Mouse (Mus musculus) hindbrain, embryonic 12.5 days (tissue): Measurements from ENCODE around the gene Tfcp2l1. TPM values are rescaled to one million over a fixed set of nuclear protein-coding genes. Genes with fewer than 3 reads are reported as not detected.
"Not testable (repeated sequence)": the region's sequence is repeated elsewhere in the genome, so short reads cannot be mapped to it uniquely, and the experiment has no call there.

Source experiments
- ATAC-seq: fragments of 200-750 bp; cut with Nextera tagmentation; 2 replicates; pipeline ENCODE4 v1.8.0; 2017; ENCODE audit warnings: moderate TSS enrichment; ENCODE audit not compliant: low FRiP score
- H3K27ac ChIP-seq: fragments of 300-500 bp; sonication (generic); 2 replicates; pipeline ENCODE4 v1.5.1; 2016; ENCODE audit warnings: mild to moderate bottlenecking
- H3K27me3 ChIP-seq: fragments of 300-500 bp; sonication (generic); 2 replicates; pipeline ENCODE4 v1.6.1; 2016; ENCODE audit warnings: mild to moderate bottlenecking
- H3K36me3 ChIP-seq: fragments of 300-500 bp; sonication (generic); 2 replicates; pipeline ENCODE4 v1.6.1; 2016; ENCODE audit warnings: mild to moderate bottlenecking
- H3K4me1 ChIP-seq: fragments of 300-500 bp; sonication (generic); 2 replicates; pipeline ENCODE4 v1.6.1; 2016
- H3K4me2 ChIP-seq: fragments of 300-500 bp; sonication (generic); replicated peaks from 2 replicates; pipeline ENCODE4 v1.6.1; 2016; ENCODE audit warnings: mild to moderate bottlenecking
- H3K4me3 ChIP-seq: fragments of 300-500 bp; sonication (generic); 2 replicates; pipeline ENCODE4 v1.5.1; 2016; ENCODE audit warnings: mild to moderate bottlenecking
- H3K9ac ChIP-seq: fragments of 300-500 bp; sonication (generic); 2 replicates; pipeline ENCODE4 v1.6.1; 2016; ENCODE audit warnings: mild to moderate bottlenecking, moderate library complexity
- H3K9me3 ChIP-seq: fragments of 300-500 bp; sonication (generic); replicated peaks from 2 replicates; pipeline ENCODE4 v1.6.1; 2016; ENCODE audit warnings: mild to moderate bottlenecking
- WGBS: fragments of 180-500 bp; shearing (Covaris S2); methylation state at CpG from one replicate; pipeline ENCODE4 v1.1.7; 2016; 5-methylcytosine and 5-hydroxymethylcytosine counted together
- polyA plus RNA-seq: library from polyadenylated mRNA; unstranded; fragments of >200 nt; fragmentation: Nextera tagmentation; extraction: Ambion mirVana; gene quantifications from 2 replicates; pipeline ENCODE4 v1.2.1, GENCODE M21; 2016

Tfcp2l1 gene
- 0.09 and 0.26 TPM in 2 replicates for polyA plus RNA-seq

DNA sequence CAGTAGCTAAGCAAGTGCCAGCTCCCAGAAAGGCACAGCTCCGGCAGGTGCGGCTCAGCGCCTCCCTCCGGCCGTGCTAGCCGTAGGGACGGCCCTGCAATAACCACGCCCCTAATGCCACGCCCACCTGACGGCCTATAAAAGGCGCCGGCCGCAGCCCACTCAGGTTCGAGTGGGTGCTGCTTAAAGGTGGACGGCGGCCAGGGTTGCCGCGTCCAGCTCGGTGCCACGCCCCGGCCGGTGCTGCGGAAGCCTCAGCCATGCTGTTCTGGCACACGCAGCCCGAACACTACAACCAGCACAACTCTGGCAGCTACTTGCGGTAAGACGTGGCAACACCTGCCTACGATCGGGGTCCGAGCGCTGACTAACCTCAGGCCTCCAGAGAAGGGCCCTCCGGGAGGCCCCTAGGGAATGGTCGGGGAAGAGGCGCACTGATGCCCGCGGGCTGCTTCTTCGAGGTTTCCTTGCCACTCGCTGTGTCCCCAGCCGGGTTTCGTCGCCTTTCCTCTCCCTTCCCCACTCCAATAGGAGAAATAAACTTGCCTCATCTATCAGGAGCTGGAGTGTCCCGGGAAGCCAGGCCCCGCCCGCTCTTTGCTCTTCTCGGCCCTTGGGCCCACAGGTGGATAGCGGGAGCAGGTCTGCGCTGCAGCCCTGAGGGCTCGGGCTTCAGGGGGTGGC is at the start of gene Tfcp2l1:
Gene Tfcp2l1, plus strand, starts transcription at position 165 of the 684 bp plus-strand sequence.
- H3K9me3 ChIP-seq = no peaks in the 10 kb centered on the region
- peak; percentile 85 for ATAC-seq
- H3K27me3 ChIP-seq = peaks cover 30% of the 10 kb centered on the region

DNA sequence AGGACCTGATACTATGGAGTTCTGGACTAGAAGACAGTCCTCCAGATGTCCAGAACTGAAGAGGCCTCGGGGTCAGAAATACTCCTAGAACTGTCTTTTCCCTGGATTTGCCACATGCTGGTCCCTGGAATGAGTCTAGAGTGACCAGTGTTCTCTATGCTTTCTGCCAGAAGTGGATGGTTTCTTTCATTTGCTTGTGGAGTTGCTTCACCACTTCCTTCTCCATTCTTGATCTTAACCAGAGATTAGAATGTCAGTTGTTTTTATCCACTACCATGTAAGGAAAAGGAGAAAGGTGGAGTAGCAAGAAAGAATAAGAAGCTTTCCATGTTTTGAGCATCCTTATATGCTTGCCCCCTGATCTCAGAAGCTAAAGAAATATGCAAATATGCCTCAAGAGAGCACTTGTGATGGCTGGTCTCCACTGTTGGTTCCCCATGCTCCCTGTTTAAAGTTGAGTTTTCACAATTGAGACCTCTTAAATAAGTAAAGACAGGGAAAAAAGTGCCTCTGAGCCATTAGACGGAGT is 47.5 kb upstream of the Tfcp2l1 start:
- no peak overlapping the region for H3K4me2 ChIP-seq
- H3K27me3 ChIP-seq = no peaks in the 10 kb centered on the region
- peaks cover 57% of the 10 kb centered on the region for H3K36me3 ChIP-seq
- no peaks in the 10 kb centered on the region for H3K4me1 ChIP-seq
- H3K9me3 ChIP-seq = no peaks in the 10 kb centered on the region
- no peak overlapping the region for H3K27ac ChIP-seq
- no peak overlapping the region for H3K4me3 ChIP-seq
- ATAC-seq = no peak
- H3K9ac ChIP-seq = no peak overlapping the region
- 89% methylated on average over 2 of the region's 2 CpGs for WGBS

More for the DNA sequence above, at the start of gene Tfcp2l1:
- Histone ChIP-seq H3K4me1 (peaks cover 11% of the 10 kb centered on the region), H3K4me3 (peak within 1 kb of the TSS; percentile 46), H3K9ac (peak within 1 kb of the TSS; percentile 51; the same call in 1 of the 2 replicates), H3K4me2 (peak within 1 kb of the TSS; percentile 95), H3K27ac (no peak within 1 kb of the TSS), H3K36me3 (no peaks in the 10 kb centered on the region)
- under 1% methylated on average over 47 of the region's 48 CpGs for WGBS

DNA sequence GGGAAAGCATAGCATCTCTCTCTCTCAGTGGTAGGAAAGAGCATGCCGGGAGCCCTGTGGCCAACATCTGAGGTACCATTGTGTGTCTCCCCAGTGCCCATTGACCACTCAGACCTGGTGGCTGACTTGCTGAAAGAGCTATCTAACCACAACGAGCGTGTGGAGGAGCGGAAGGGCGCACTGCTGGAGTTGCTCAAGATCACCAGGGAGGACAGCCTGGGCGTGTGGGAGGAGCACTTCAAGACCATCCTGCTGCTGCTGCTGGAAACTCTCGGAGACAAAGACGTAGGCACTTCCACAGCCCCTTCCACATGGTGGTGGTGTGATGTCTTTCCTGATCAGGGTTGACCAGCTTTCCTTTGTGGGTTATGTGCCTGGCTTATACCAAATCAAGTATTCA is 46.6 kb upstream of the Tfcp2l1 start:
- no peaks in the 10 kb centered on the region for H3K9me3 ChIP-seq
- ATAC-seq = no peak
- H3K27ac ChIP-seq = no peak overlapping the region
- H3K4me1 ChIP-seq = no peaks in the 10 kb centered on the region
- no peak overlapping the region for H3K9ac ChIP-seq
- H3K36me3 ChIP-seq = peaks cover 49% of the 10 kb centered on the region
- H3K27me3 ChIP-seq = no peaks in the 10 kb centered on the region
- WGBS = 91% methylated on average over 8 of the region's 8 CpGs
- no peak overlapping the region for H3K4me2 ChIP-seq
- no peak overlapping the region for H3K4me3 ChIP-seq

DNA sequence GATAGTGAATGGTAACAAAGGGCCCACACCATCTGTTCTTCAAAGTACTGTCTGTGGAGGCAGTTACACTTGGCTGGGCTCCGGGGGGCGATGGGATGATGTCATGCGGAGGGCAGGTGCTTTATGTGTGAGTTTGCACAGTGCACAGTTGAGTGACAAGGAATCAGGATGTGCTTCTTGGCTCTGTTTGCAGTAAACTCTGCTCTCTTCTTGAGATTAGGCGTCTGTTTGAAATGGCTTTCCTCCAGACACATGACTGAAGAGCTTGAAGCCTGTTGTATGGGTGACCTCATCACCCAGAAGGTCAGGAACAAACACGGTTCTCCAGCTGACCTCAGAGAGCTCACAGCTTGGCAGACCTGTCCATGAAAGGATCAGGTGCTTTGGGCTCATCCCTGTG is 38.0 kb upstream of the Tfcp2l1 start:
- Histone ChIP-seq H3K27me3 (no peaks in the 10 kb centered on the region), H3K27ac (no peak overlapping the region), H3K4me2 (no peak overlapping the region), H3K4me3 (no peak overlapping the region), H3K4me1 (no peaks in the 10 kb centered on the region), H3K36me3 (peaks cover 54% of the 10 kb centered on the region), H3K9me3 (no peaks in the 10 kb centered on the region), H3K9ac (no peak overlapping the region)
- no peak for ATAC-seq
- 86% methylated on average over 5 of the region's 5 CpGs for WGBS

DNA sequence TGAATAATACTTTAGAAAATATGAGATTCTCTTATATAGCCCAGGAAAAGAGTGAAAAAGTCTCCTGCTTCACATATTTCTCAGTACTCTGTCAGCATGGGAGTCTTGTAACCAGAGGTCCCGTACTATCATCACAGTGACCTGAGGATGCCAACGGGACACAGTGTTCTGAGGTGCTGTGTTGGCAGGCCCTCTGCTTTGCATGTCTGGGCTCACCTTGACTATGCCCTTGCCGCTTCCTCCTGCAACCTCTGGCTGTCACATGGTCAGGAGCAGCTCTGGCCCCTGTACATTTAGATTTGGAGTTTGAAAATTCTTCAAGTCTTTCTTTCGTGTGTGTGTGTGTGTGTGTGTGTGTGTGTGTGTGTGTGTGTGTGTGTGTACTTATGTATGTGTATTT is 34.8 kb upstream of the Tfcp2l1 start:
- no peak overlapping the region for H3K9ac ChIP-seq
- no peaks in the 10 kb centered on the region for H3K4me1 ChIP-seq
- ATAC-seq = no peak
- no peaks in the 10 kb centered on the region for H3K9me3 ChIP-seq
- H3K27me3 ChIP-seq = no peaks in the 10 kb centered on the region
- H3K27ac ChIP-seq = no peak overlapping the region
- H3K36me3 ChIP-seq = peaks cover 82% of the 10 kb centered on the region
- H3K4me3 ChIP-seq = no peak overlapping the region
- 96% methylated on average over 4 of the region's 4 CpGs for WGBS
- H3K4me2 ChIP-seq = no peak overlapping the region

DNA sequence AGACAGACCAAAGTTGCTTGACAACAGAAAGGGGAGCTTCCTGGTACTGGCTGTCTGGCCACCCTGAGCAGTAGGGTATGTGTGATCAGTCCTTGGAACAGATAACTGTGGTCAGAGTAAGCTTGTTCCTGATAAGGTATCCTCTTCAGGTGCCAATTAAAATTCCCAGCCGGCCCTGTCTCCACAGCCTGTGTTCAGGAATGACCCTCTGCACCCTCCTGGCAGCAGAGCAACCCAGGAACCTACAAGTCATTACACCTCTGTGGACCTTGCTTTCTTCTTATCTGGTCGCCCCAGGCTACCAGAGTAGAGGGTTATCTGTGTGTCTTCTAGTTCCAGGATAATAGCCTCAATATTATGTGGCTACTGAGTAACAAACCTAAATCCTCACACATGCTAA is 32.4 kb upstream of the Tfcp2l1 start:
- ATAC-seq = no peak
- Histone ChIP-seq H3K4me2 (no peak overlapping the region), H3K4me1 (no peaks in the 10 kb centered on the region), H3K4me3 (no peak overlapping the region), H3K9me3 (no peaks in the 10 kb centered on the region), H3K36me3 (peaks cover 92% of the 10 kb centered on the region), H3K9ac (no peak overlapping the region), H3K27ac (no peak overlapping the region), H3K27me3 (no peaks in the 10 kb centered on the region)
- 84% methylated on average over 2 of the region's 2 CpGs for WGBS

DNA sequence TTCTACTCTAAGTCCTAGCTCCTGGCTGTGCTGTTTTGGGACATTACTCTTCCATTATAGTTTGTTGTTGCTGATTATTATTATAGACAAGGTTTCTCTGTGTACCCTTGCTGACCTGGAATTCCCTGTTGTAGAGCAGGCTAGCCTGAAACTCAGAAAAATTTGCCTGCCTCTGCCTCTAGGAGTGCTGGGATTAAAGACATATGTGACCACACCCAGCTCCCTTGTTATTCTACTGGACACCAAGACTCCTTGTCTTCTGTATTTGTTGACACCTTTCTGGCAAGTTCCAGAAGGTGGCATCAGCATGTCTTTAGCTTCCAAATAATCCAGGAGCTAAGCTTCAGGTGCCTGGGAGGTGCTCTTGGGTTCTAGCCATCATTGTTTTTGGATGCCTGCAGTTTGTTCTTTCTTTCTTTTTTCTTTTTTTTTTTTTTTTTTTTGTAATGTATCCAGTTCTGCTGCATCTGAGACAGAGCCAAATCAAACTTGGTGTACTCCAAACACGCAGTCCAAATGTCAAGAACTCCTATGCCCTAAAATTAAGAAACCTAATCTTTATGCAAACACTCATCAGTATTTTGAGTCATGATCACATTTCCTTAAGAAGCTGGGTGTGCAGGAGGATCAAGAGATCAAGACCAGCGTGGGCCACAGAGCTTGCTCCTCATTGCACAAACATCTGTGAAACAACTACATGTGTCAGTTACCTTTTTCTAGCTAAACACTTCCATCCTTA is 30.1 kb upstream of the Tfcp2l1 start:
- Histone ChIP-seq H3K9ac (no peak overlapping the region), H3K4me3 (no peak overlapping the region), H3K27ac (no peak overlapping the region), H3K36me3 (peaks cover 95% of the 10 kb centered on the region), H3K4me1 (no peaks in the 10 kb centered on the region), H3K4me2 (no peak overlapping the region), H3K9me3 (no peaks in the 10 kb centered on the region), H3K27me3 (no peaks in the 10 kb centered on the region)
- ATAC-seq = no peak
- WGBS = 88% methylated on average over 2 of the region's 2 CpGs

DNA sequence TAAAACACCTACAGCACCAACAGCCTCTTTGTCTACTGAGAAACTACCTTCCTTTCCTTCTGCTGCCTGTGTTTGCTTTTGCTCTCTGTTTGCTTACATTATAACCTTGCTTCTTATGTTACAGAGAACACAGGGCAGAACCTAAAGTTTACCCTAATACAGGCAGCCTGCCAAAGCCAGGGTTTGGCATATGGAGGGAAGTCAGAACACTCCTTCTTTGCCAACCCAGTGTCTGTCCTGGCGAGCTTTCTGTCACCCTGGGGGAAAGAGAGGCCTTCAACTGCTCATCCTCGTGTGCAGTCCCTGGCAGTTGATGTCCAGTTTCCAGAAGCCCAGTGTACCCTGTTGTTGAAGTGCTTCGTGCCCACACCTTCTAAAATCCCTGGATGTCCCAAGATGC is 29.4 kb upstream of the Tfcp2l1 start:
- WGBS = 83% methylated on average over 3 of the region's 3 CpGs

DNA sequence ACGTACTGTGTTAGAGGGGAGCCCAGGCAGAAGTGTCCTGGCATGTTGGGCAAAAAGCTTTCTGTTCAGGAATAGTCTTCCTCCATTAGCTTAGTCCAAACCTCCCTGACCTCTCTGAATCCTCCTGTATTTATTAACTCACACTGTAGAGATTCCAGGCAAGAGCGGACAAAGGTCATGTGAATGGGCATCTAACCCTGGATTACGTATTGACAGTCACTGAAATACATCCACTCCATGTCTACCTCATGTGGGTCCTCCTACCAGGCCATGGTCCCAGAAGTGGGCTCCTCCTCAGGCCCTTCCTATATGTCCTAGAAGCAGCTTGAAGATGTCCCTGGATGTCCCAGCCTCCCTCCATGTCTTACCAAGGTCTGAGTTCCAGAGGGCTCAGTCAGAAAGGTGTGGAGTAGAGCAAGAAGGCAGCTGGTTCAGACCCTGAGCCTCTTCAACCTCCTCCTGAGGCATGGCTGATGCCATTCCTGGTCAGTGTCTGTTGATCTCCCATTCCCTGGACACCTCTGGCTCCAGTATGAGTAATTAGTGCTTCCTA is 14.0 kb upstream of the Tfcp2l1 start:
- no peaks in the 10 kb centered on the region for H3K4me1 ChIP-seq
- WGBS = 83% methylated on average over 3 of the region's 3 CpGs
- H3K27ac ChIP-seq = no peak overlapping the region
- H3K4me3 ChIP-seq = no peak overlapping the region
- no peak overlapping the region for H3K9ac ChIP-seq
- no peaks in the 10 kb centered on the region for H3K27me3 ChIP-seq
- H3K4me2 ChIP-seq = no peak overlapping the region
- peaks cover 27% of the 10 kb centered on the region for H3K36me3 ChIP-seq
- H3K9me3 ChIP-seq = no peaks in the 10 kb centered on the region
- ATAC-seq = no peak

More for the DNA sequence above, 29.4 kb upstream of the Tfcp2l1 start:
- Histone ChIP-seq H3K4me2 (no peak overlapping the region), H3K27me3 (no peaks in the 10 kb centered on the region), H3K4me3 (no peak overlapping the region), H3K9me3 (no peaks in the 10 kb centered on the region), H3K4me1 (no peaks in the 10 kb centered on the region), H3K36me3 (peaks cover 96% of the 10 kb centered on the region), H3K9ac (no peak overlapping the region), H3K27ac (no peak overlapping the region)
- ATAC-seq = no peak

DNA sequence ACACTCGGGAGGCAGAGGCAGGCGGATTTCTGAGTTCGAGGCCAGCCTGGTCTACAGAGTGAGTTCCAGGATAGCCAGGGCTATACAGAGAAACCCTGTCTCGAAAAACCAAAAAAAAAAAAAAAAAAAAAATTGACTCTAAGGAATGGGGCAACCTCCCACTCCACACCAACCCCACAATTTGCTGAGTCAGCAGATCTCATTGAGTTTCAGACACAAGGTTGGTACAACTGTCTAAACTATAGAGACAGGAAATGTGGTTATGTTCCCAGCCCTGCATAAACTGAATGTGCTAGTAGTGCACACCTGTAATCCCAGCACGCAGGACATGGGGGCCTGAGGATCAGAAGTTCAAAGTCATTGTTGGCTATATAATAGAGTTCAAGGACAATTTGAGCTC is 6.7 kb upstream of the Tfcp2l1 start:
- not testable (repeated sequence) for H3K4me1 ChIP-seq, H3K36me3 ChIP-seq, H3K27me3 ChIP-seq, H3K9me3 ChIP-seq, H3K9ac ChIP-seq, H3K4me3 ChIP-seq, ATAC-seq, H3K4me2 ChIP-seq, H3K27ac ChIP-seq
- 92% methylated on average over 5 of the region's 5 CpGs for WGBS

DNA sequence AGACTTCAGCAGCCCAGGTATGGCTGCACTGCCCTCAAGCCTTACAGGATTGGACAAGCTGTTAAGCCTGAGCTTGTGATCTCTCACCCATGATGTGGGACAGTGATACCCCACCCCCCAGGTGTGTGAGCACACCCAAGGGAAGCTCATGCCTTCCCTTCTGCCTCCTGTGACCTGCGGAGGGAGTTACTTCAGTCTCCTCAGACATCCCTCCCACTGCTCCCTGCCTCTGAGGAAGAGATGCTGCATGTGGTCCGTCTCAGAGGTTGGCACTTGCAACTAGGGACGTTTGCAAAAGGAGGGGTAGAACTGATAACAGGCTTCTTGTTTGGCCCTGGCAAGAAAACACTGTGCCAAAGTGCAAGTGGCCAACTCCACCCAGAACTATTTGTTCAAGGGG is 4.9 kb upstream of the Tfcp2l1 start:
- H3K4me3 ChIP-seq = no peak overlapping the region
- H3K27me3 ChIP-seq = peaks cover 20% of the 10 kb centered on the region
- no peak overlapping the region for H3K27ac ChIP-seq
- no peaks in the 10 kb centered on the region for H3K9me3 ChIP-seq
- 54% methylated on average over 3 of the region's 3 CpGs for WGBS
- H3K9ac ChIP-seq = no peak overlapping the region
- no peak for ATAC-seq
- H3K4me2 ChIP-seq = no peak overlapping the region
- no peaks in the 10 kb centered on the region for H3K36me3 ChIP-seq
- peaks cover 5% of the 10 kb centered on the region for H3K4me1 ChIP-seq

DNA sequence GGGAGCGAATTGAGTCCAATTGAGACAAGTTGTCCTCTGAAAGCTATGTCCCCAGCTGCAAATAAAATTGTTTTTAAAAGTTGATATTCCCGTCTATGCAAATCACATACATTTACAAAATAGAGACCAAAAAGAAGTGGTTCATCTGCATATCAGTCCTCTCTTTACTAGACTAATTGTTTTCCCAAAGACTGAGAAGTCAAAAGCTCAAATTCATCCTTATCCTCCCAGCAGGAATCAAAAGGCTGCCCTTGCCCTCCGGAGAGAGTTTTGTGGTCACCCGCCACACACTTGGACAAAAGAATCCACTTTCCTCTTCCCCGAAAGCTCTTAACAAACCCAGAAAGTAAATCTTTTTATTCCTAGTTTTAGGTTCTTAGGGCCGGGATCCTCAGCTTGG is 2.3 kb upstream of the Tfcp2l1 start:
- ATAC-seq = no peak
- Histone ChIP-seq H3K27ac (no peak overlapping the region), H3K27me3 (peaks cover 30% of the 10 kb centered on the region), H3K4me1 (peaks cover 11% of the 10 kb centered on the region), H3K36me3 (no peaks in the 10 kb centered on the region), H3K9ac (no peak overlapping the region), H3K4me2 (no peak overlapping the region), H3K9me3 (no peaks in the 10 kb centered on the region), H3K4me3 (no peak overlapping the region)
- 22% methylated on average over 6 of the region's 6 CpGs for WGBS
